In genomic region chrX:73566566-73566965, GRCm38 (mm10) we compare ENCODE assay signal across 18 mouse cellular contexts.
"Had no signal": no experiment of that assay in that cellular context is flagged by ENCODE, and none has a peak within 500 bp of the region (broad histone marks: within the 10 kb centered on the region; RNA-seq: fewer than 3 reads in every experiment).

No protein-coding gene starts in this region.

- H3K4me1 ChIP-seq: lung, embryonic 15.5 days; midbrain, embryonic 12.5 days; neural tube, embryonic 12.5 days had no signal

- H3K9ac ChIP-seq: liver, postnatal 0 days; lung, embryonic 15.5 days; midbrain, embryonic 12.5 days; neural tube, embryonic 12.5 days had no signal

- H3K4me2 ChIP-seq: lung, embryonic 15.5 days; midbrain, embryonic 12.5 days; neural tube, embryonic 12.5 days had no signal

- DNase-seq: liver, postnatal 0 days; lung, adult 2 months; lung, postnatal 14 days; lung, postnatal 36 days; midbrain, embryonic 14.5 days; retina, postnatal 1 day; right cerebral cortex, adult 18-20 months; right cerebral cortex, postnatal 25 days; right cerebral cortex, postnatal 4 days; spleen, adult 18-20 months; thymus, adult 18-20 months; thymus, postnatal 14 days; thymus, postnatal 4 days had no signal

- H3K27ac ChIP-seq: lung, embryonic 15.5 days; midbrain, embryonic 10.5 days; midbrain, embryonic 12.5 days; neural tube, embryonic 12.5 days had no signal

- H3K27me3 ChIP-seq: lung, embryonic 15.5 days; neural tube, embryonic 12.5 days had no signal

- ATAC-seq: liver, postnatal 0 days; midbrain, embryonic 16.5 days had no signal

- H3K4me3 ChIP-seq: lung, embryonic 15.5 days; midbrain, embryonic 10.5 days; midbrain, embryonic 12.5 days; neural tube, embryonic 12.5 days had no signal

- H3K36me3 ChIP-seq: lung, embryonic 15.5 days; midbrain, embryonic 10.5 days; midbrain, embryonic 12.5 days; neural tube, embryonic 12.5 days had no signal

- H3K9me3 ChIP-seq: lung, embryonic 15.5 days; midbrain, embryonic 10.5 days; midbrain, embryonic 12.5 days; neural tube, embryonic 12.5 days had no signal
